Mouse (Mus musculus) liver, embryonic 14.5 days (tissue): ENCODE measurements around the gene Man1c1.

Experiments
- CTCF ChIP-seq: IDR thresholded peaks from 2 replicates; pipeline ENCODE4 v1.5.1; 2016; ENCODE audit warnings: antibody characterized with exemption, low read depth, control low read depth
- EP300 ChIP-seq: IDR thresholded peaks from 2 replicates; pipeline ENCODE4 v1.6.1; 2016; ENCODE audit warnings: antibody characterized with exemption, low read depth

DNA sequence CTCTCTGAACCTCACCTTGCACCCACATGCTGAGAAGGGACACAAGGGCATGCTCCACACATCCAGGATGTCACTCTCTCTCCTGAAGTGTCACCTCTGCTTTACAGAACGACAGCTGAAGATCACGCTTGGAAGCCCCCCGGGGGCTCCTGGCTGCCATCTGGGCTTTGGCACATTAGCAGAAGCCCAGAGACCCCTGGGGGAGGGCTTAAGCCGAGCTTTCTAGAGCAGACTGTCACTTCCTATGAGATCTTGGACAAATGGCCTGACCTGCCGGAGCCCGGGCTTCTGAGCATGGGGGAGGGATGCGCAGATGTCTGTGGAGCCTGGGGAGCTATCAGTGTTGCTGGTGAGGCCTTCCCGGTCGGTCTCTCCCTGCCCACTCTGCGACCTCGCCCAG lies 128.6 kb downstream of the Man1c1 start:
- TF ChIP-seq EP300 = no peak
- TF ChIP-seq CTCF = no peak
